Mouse (Mus musculus) megakaryocyte, embryonic 14.5 days (primary cell): ENCODE data around the gene Ddr1.

Experiments used
- FLI1 ChIP-seq: IDR thresholded peaks from 2 replicates; pipeline ENCODE4 v1.6.1; 2012; ENCODE audit warnings: low read length, inconsistent platforms, mixed read lengths
- GATA1 ChIP-seq: IDR thresholded peaks from 3 replicates; pipeline ENCODE4 v1.6.1; 2012; ENCODE audit warnings: mixed read lengths, low read length, inconsistent platforms, borderline replicate concordance

DNA sequence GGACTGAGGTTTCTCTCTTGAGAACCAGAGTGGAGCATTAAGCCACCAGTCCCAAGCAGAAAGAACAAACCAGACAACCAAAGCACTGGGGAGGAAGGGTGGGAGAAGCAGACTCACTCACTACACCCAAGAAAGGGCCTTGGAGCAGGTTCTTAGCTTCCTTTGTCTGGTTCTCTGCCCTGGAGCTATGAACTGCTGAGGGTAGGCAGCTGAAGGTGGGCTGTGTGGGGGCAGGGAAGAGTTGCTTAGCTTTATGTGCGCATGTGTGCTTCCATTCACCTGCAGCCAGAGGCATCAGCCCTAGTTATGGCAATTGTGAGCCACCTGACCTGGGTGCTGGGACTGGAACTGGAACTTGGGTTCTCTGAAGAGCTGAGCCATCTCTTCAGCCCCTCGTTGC, 51.3 kb downstream of the Ddr1 start:
- TF ChIP-seq GATA1 (no peak), FLI1 (no peak)
